Mouse (Mus musculus) thymus, postnatal 14 days (tissue): ENCODE results near the gene Noxa1.

Source experiments
- DNase-seq: peaks from one replicate; pipeline ENCODE4 v3.0.0; 2021

The Noxa1 gene

DNA sequence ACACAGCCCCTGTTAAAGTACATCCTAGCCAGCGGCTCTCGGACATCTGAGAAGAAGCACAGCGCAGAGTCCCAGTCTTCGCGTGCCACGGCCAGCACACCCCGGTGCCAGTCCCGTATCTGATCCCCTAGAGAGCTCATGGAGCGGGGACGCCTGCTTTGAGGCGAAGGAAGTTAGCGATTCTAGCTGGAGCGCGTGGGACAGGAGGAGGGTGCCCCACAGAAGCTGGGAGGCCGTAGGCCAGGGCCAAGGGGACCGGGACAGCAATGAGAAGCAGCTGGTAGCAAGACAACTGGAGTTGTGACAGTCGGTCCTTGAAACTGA, 202 bp downstream of the Noxa1 start:
- DNase-seq = no peak

DNA sequence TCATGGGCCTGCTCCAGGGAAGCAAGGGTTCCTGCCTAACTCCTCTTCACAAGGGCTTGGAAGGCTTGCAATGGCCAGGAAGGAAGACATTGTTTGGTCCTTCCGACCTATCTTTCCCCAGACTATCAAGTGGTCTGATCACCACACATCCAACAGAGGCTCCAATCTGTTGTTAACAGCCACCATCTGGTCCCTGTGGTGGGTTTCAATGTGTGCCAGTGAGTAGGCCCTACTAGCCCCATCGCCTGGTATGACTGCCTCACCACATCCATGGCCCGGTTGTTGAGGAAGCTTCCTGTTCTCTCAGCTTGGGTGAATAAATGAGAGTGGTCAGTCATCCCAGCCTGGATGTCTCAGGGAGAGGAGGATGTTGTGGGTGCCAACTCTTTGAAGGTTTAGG, 6.3 kb downstream of the Noxa1 start:
- no peak for DNase-seq

DNA sequence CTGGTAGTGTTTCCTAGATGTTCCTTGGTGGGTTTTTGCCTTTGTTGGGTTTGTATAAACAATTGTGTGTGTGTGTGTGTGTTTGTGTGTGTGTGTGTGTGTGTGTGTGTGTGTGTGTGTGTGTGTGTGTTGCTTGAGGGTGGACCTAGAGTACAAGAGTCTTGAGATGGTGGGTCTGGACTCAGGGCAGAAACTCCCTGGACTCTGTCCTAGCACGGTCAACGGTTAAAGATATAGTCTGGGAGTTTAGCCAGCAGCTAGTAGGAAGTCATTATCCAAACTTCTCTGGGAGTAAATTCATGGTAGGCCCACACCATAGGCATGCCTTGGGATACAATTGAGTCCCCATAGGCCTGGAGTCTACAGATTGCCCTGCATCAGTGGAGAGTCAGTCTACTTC, 7.1 kb downstream of the Noxa1 start:
- DNase-seq = no peak

DNA sequence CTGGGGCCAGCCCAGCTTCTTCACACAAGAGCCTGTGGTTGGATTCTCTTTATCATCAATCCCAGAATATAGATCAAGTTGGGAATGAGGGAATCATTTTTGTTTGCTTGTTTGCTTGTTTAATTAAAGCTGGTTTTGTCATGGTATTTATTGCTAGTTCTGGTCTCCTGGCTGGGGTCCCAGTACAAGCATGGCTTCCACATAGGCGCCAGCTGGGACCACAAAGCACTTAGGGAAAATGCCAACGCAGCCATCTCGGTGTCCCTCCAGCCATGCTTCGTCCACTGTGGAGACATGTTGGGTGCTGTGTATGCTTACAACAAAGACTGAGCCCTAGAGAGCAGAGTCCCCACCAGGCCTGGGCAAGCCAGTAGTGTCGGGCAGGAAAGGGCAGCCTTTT, 9.4 kb downstream of the Noxa1 start:
- DNase-seq = no peak

DNA sequence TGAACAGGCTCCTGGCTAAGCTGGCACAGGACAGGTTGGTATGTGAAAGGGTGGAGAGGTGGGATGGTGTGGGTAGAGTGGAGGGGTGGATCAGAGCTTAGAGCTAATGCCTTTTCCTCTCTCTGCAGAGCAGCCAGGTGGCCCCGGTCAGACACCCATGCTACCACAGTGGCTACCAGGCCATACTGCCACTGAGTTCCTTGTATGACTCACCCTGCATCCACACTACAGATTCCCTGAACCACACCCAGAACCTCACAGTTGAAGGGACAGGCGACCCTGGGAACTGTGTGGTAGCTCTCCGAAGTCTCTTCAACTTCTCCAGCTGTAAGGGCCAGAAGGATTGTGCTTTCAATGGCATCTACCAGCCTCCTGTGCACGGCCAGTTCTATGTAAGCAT, 11.3 kb downstream of the Noxa1 start:
- DNase-seq = no peak

DNA sequence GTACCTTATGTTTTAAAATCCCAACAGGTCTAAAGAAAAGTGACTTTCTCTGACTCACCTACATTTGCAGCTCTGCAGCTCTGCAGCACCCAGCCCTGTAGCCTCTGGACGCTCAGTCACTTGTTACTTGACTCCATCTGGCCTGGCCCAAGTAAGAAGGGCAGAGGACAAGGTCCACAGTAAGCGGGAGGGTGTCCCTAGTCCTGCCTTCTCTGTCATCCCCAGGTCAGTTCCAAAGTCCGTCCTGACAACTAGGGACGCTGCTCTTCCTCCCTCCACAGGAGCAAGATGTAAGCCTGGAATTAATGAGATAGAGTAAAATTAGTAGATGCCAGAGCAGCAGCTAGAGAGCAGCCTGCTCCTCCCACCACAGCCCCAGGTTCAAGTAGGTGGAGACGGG, 14.9 kb downstream of the Noxa1 start, which contains the start of gene Entpd8:
Gene Entpd8, plus strand, starts transcription at position 229 of the 400 bp plus-strand sequence.
- DNase-seq = no peak

DNA sequence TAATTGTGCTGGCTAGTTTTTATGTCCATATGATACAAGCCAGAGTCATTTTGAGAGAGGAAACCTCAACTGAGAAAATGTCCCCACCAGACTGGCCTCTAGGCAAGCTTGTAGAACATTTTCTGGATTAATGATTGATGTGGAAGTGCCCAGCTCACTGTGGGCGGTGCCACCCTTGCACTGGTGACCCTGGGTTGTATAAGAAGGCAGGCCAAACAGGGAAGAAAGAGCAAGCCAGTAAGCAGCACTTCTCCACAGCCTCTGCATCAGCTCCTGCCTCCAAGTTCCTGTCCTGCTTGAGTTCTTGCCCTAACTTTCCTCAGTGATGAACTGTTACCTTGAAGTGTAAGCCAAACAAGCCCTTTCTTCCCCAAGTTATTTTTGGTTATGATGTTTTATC, 16.0 kb downstream of the Noxa1 start:
- DNase-seq = no peak

DNA sequence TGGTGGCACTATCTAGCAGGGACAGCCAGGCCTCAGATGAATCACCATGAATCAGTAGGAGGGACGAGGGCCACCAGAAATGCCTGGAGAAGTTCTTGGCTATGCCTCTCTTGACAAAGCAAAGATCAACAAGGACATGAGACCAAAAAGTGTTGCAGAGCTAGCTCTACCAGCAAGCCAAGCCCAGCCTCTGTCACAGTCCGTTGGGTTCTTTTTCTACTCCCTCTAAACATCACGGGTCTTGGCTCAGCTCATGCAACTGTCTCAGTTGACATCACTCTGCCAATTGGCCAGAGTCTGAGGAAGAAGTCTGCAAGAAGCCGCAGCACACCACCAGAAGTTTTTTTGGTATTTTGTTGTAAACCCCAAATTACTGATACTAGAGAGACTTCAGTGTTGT, 19.4 kb downstream of the Noxa1 start:
- no peak for DNase-seq

DNA sequence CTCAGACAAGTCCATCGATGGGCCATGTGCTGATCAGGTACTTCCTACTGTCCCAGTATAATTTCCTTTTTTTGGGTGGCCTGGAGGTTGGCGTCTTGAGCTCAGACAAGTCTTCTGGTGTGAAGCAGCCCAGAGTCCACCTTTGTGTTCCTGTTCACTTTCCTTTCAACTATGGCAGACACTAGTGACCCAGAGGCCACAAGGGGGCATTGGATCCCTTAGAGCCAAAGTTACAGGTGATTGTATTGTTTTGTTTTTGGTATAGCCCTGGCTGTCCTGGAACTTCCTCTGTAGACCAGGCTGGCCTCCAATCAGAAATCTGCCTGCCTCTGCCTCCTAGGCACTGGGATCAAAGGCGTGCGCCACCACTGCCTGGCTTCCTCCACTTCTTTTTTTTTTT, 22.6 kb downstream of the Noxa1 start:
- no peak for DNase-seq

DNA sequence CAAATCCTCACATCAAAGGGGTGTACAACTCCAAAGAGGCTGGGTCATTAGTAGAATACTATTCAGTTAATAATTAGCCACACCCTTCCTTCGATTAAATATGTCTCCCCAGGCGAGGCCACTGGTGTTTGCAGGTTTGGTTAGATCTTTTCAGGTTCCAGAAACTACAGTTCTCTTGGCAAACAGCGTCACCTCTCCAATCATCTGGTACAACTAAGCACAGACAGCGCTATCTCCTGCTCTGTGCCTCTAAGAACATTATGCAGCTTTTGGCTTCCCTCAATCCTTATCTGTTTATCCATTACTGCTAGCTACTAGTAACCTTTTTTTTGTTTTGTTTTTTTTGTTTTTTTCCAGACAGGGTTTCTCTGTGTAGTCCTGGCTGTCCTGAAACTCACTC, 25.4 kb downstream of the Noxa1 start:
- no peak for DNase-seq

DNA sequence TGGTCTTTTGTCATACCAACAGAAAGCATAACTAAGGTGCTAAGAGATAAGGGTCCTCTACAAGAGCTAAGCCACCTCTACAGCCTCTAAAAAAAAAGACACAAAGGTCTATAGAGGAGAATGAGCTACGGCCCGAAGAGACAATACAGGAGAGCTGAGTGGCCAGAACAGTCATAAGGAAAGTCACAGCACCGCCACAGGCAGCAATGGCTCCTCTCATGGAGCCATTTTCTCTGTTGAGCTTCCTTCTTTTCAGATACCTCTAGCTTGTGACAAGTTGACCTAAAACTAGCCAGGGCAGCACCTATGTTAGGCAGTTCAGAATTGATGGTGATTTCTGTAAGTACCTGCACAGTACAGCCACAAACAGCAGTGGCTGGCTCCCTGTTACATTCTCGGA, 28.4 kb downstream of the Noxa1 start:
- DNase-seq = no peak

DNA sequence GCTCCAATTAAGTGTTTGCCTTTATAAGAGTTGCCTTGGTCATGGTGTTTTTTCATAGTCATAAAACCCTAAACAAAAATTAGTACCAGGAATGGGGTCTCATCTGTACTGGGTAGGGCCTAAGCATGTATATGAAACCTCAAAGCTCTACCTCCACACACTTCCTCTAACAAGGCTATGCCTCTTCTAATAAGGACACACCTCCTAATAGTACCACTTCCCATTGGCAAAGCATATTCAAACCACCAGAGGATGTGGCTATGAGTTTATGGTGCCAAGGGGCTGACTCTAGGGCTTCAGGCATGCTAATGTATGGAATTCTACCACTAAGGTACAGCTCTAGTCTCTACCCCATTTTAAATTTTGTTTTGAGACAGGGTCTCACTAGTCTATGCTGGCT, 29.4 kb downstream of the Noxa1 start:
- DNase-seq = no peak

DNA sequence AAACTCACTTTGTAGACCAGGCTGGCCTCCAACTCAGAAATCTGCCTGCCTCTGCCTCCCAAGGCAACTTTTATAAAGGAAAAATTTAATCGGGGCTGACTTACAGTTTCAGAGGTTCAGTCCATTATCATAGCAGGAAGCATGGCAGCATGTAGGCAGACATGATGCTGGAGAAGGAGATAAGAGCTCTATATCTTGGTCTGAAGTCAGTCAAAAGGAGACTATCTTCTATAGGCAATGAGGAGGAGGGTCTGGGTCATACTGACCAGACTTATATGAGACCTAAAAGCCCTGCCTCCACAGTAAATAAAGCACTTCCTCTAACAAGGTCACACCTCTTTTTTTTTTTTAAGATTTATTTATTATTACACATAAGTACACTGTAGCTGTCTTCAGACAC, 30.7 kb downstream of the Noxa1 start:
- no peak for DNase-seq

DNA sequence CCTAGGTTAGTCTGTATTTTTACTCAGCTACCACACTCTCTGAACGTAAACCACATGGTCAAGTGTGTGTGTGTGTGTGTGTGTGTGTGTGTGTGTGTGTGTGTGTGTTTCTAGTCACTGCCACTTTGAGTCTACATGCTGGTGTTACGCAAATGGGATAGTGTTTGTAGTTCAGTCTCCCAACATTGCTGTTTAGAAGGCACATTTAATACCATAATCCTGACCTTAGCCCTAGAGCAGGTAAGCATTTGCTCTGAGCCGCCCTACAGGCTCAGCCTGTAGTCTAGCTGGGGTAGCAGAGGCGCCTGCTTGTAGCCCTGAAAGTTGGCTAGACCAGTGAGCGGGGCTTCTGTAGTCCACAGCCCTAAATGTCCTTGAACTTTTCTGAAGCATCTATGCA, 31.4 kb downstream of the Noxa1 start:
- no peak for DNase-seq

DNA sequence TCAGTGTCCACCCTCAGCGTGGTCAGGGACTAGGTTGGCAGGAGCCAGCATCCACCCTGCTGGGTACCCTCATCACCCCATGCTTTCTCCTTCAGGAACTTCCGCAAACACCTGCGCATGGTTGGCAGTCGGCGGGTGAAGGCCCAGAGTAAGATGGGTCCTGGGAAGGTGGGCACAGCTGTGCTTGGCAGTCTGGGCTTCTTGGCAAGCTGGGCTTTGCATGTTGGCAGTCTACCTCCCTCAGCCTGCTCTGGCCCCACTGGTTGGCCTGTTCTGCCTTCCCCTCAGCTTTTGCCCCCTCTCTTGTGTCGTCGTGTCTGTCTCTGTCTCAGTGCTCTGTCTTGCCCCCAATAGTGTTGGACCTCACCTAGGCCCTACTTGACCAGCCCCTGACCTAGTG, 36.0 kb downstream of the Noxa1 start:
- DNase-seq = no peak

DNA sequence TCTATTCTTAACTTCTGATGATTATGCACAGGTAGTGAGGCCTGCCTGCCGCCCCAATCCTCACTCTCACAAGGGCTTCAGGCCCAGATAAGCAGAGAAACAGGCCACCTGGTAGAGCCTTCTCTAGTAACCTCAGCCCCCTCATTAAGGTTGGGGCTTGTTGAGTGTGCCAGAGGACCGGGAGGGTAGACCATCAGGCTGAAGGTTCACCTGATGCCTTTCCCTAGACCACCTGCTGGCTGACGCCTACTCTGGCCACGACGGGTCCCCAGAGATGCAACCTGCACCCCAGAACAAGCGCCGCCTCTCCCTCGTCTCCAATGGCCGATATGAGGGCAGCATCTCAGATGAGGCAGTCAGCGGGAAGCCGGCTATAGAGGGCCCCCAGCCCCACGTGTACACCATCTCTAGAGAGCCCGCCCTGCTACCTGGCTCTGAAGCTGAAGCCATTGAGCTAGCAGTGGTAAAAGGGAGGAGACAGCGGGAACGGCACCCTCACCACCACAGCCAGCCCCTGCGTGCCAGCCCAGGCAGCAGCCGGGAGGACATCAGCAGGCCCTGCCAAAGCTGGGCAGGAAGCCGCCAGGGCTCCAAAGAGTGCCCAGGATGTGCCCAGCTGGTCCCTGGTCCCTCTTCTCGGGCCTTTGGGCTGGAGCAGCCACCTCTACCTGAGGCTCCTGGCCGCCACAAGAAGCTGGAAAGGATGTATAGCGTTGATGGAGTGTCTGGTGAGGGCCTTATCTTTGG, 39.4 kb downstream of the Noxa1 start:
- no peak for DNase-seq

DNA sequence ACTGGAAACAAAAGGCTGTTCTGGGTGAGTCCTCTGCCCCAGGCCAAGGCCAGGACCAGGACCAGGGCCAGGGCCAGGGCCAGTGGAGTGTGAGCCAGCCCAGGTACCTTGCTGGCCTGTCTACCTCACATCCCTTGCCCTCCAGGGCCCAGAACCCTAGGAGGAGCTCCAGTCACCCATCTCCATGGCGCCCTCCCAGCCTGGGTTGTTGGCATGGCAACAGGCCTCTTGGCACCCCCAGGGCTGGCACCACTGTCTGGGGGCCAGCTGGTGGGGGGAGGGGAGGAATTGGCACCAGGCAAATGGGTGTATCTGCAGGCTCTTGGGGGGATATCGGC, 39.9 kb downstream of the Noxa1 start:
- peak; percentile 20 for DNase-seq

DNA sequence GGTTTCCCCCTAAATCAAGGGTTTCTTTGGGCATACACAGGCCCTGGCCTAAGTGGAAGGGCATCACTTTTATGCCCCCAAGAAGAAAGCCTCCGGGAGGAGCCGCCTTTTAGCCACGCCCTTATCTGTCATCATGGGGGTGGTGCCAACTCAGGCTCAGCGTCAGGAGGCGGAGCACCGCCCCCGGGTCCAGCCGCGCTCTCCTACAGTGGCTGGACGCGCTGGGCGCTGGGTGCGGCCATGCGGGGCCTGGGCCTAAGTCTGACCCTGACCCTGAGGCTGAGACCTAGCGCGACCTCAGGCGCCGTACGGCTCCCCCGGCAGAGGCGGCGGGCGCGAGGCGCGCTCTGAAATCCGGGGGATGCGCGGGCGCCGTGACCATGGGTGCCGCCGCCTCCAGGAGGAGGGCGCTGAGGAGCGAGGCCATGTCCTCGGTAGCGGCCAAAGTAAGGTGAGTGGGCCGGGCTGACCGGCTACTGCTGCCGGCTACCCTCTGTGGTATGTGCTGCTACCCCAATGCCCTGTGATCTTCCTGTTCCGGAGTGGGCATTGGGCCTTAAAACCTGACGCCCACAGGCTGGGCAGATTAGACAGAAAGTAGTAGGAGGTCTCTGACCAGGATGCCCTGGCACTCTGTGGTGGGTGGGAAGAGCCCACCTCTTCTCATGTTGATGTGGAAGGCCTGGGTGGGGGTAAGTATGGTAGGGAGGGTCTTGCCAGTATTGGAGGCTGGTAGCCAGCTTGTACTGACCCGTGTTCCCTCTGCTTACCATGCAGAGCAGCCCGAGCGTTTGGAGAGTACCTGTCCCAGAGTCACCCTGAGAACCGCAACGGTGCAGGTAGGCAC, 40.5 kb downstream of the Noxa1 start, which contains the start of gene Nsmf:
Gene Nsmf, plus strand, starts transcription at position 135 of the 847 bp plus-strand sequence.
- peak; percentile 79 for DNase-seq

DNA sequence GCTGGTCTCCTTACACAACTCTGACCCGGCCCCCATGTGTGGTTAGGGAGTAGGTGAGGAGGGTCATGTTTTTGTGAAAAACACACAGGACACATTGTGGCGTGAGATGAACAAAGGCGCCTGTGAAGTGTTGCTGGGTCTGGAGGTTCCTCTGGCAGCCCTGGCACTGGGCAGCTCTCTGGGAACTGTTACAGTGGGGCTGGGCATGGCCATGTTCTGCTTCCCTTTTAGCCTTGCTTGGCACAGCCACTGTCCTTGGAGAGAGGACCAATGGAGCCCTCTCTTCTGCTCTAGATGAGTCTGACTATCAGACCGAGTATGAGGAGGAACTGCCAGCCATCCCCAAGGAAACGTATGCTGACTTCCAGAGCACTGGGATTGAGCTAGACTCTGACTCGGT, 41.8 kb downstream of the Noxa1 start:
- no peak for DNase-seq

DNA sequence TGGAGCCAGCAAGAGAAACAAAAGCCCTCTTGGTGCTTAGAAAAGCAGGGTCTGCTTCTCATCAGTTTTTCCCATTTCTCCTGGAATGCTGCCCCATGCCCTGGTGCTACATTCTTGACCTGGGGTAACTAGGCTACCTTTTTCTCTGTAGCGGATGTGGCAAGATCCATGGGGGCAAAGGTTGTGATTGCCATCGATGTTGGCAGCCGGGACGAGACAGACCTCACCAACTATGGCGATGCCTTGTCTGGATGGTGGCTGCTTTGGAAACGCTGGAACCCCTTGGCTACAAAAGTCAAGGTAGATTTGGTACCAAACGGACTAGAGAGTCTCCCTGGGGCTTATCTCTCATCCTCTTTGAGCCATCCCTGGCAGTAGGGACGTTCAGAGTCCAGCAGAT, 43.5 kb downstream of the Noxa1 start:
- no peak for DNase-seq

DNA sequence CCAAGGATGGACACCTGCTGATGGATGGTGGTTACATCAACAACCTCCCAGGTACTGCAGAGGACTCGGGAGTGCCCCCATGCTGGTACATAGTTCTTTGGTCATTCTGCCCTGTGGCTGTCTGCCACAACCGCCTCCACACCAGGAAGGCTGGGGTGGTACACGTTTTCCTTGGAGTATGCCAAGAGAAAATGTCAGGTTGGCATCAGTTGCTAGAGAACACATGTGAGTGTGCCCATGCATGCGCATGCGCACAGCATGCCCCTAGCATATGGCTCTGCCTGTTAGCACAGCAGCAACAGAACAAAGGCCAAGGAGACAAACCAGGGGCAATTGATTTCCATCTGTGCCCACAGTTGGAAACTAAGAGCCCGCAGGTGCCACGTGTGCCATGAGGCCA, 44.0 kb downstream of the Noxa1 start:
- DNase-seq = no peak

DNA sequence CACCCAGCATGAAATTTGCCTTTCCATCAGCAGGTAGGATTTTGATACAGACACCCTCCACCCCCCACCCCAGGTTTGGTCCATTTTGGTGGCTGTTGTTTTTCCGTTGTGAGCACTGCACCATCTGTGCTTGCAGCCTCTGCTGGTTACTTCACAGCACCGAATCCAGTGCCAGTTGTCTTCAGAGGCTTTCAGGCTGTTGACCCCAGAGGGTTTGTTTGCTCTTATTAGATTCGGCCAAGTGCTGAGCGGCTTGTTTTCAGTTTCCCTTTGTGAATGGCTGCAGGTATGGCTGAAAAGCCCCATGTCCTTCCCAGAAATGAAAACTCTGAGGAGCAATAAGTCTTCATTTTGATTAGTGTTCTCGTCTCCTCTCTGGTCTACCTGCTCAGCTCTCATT, 54.9 kb downstream of the Noxa1 start:
- DNase-seq = no peak
